Mouse (Mus musculus): ENCODE measurements around the gene Map1s.
A peak's percentile ranks its signal among the peaks of the same experiment; 100 is the strongest.
"Not testable (repeated sequence)": the region's sequence is repeated elsewhere in the genome, so short reads cannot be mapped to it uniquely, and the experiment has no call there.

Gene Map1s

GRCm38 (mm10) chr8:70878178-70878577 is 27.6 kb upstream of the Map1s start:
- no peak for DNase-seq (ENCODE audit: low read depth, low spot score)

- no peak for DNase-seq (ENCODE audit: low read depth, low spot score)
These were observed 26.2 kb upstream of the Map1s start for GRCm38 (mm10) chr8:70879500-70879899.

GRCm38 (mm10) chr8:70880126-70880525 is 25.6 kb upstream of the Map1s start:
- DNase-seq (ENCODE audit: low read depth, low spot score) = no peak

GRCm38 (mm10) chr8:70880546-70880945 is 25.2 kb upstream of the Map1s start:
- DNase-seq (ENCODE audit: low read depth, low spot score) = no peak

GRCm38 (mm10) chr8:70884186-70884585 is 21.5 kb upstream of the Map1s start:
- DNase-seq (ENCODE audit: low read depth, low spot score) = no peak

- no peak for DNase-seq (ENCODE audit: low read depth, low spot score)
These were observed 21.0 kb upstream of the Map1s start for GRCm38 (mm10) chr8:70884683-70885082.

- no peak for DNase-seq (ENCODE audit: low read depth, low spot score)
These were observed 20.1 kb upstream of the Map1s start for GRCm38 (mm10) chr8:70885612-70886011.

- no peak for DNase-seq (ENCODE audit: low read depth, low spot score)
These were observed 18.1 kb upstream of the Map1s start for GRCm38 (mm10) chr8:70887669-70888068.

- DNase-seq (ENCODE audit: low read depth, low spot score) = no peak
These were observed 15.1 kb upstream of the Map1s start for GRCm38 (mm10) chr8:70890656-70891055.

GRCm38 (mm10) chr8:70891356-70891755 is 14.4 kb upstream of the Map1s start:
- DNase-seq (ENCODE audit: low read depth, low spot score) = peak; percentile 71

- DNase-seq (ENCODE audit: low read depth, low spot score) = no peak
These were observed 13.5 kb upstream of the Map1s start, which contains the start of gene Slc5a5 for GRCm38 (mm10) chr8:70892022-70892895. Gene Slc5a5 (minus strand): TSS chr8:70892757.

- DNase-seq (ENCODE audit: low read depth, low spot score) = no peak
These were observed 12.7 kb upstream of the Map1s start for GRCm38 (mm10) chr8:70892896-70893655.

- DNase-seq (ENCODE audit: low read depth, low spot score) = no peak
These were observed 11.9 kb upstream of the Map1s start for GRCm38 (mm10) chr8:70893656-70894384.

- DNase-seq (ENCODE audit: low read depth, low spot score) = no peak
These were observed 11.4 kb upstream of the Map1s start for GRCm38 (mm10) chr8:70894385-70894720.

- no peak for DNase-seq (ENCODE audit: low read depth, low spot score)
These were observed 10.8 kb upstream of the Map1s start for GRCm38 (mm10) chr8:70894771-70895545.

GRCm38 (mm10) chr8:70895571-70896259 is 10.0 kb upstream of the Map1s start:
- not testable (repeated sequence) for DNase-seq (ENCODE audit: low read depth, low spot score)

- DNase-seq (ENCODE audit: low read depth, low spot score) = no peak
These were observed 9.3 kb upstream of the Map1s start for GRCm38 (mm10) chr8:70896316-70897020.

- peak; percentile 98 for DNase-seq (ENCODE audit: low read depth, low spot score)
These were observed 8.6 kb upstream of the Map1s start, which contains the start of gene Rpl18a for GRCm38 (mm10) chr8:70897021-70897680. Gene Rpl18a (minus strand): TSS chr8:70897412.

- DNase-seq (ENCODE audit: low read depth, low spot score) = no peak
These were observed 7.9 kb upstream of the Map1s start for GRCm38 (mm10) chr8:70897681-70898413.
